Mouse (Mus musculus): Measurements from ENCODE around the gene Smad6.

Smad6 gene

GRCm38 (mm10) chr9:64021319-64021850 is 474 bp downstream of the Smad6 start:
- DNase-seq (ENCODE audit: low read depth), result no peak

- DNase-seq (ENCODE audit: low read depth), result no peak
Observed at GRCm38 (mm10) chr9:64020606-64021318, 1.1 kb downstream of the Smad6 start.

GRCm38 (mm10) chr9:64020171-64020605 is 1.7 kb downstream of the Smad6 start:
- no peak for DNase-seq (ENCODE audit: low read depth)

GRCm38 (mm10) chr9:64019036-64019886 is 2.6 kb downstream of the Smad6 start:
- no peak for DNase-seq (ENCODE audit: low read depth)

- no peak for DNase-seq (ENCODE audit: low read depth)
Observed at GRCm38 (mm10) chr9:64017861-64018793, 3.7 kb downstream of the Smad6 start.

- no peak for DNase-seq (ENCODE audit: low read depth)
Observed at GRCm38 (mm10) chr9:64016648-64017400, 5.0 kb downstream of the Smad6 start.

GRCm38 (mm10) chr9:64016092-64016491 is 5.8 kb downstream of the Smad6 start:
- DNase-seq (ENCODE audit: low read depth), result no peak

- DNase-seq (ENCODE audit: low read depth), result no peak
Observed at GRCm38 (mm10) chr9:64014801-64015200, 7.1 kb downstream of the Smad6 start.

GRCm38 (mm10) chr9:64011356-64011755 is 10.5 kb downstream of the Smad6 start:
- no peak for DNase-seq (ENCODE audit: low read depth)

GRCm38 (mm10) chr9:64002981-64003380 is 18.9 kb downstream of the Smad6 start:
- no peak for DNase-seq (ENCODE audit: low read depth)

GRCm38 (mm10) chr9:64001081-64001480 is 20.8 kb downstream of the Smad6 start:
- DNase-seq (ENCODE audit: low read depth), result no peak

- DNase-seq (ENCODE audit: low read depth), result no peak
Observed at GRCm38 (mm10) chr9:64000085-64000484, 21.8 kb downstream of the Smad6 start.

GRCm38 (mm10) chr9:63999194-63999593 is 22.7 kb downstream of the Smad6 start:
- no peak for DNase-seq (ENCODE audit: low read depth)

GRCm38 (mm10) chr9:63998026-63998425 is 23.8 kb downstream of the Smad6 start:
- DNase-seq (ENCODE audit: low read depth), result no peak

GRCm38 (mm10) chr9:63997439-63997838 is 24.4 kb downstream of the Smad6 start:
- no peak for DNase-seq (ENCODE audit: low read depth)

- no peak for DNase-seq (ENCODE audit: low read depth)
Observed at GRCm38 (mm10) chr9:63993256-63993655, 28.6 kb downstream of the Smad6 start.

GRCm38 (mm10) chr9:63992761-63993160 is 29.1 kb downstream of the Smad6 start:
- no peak for DNase-seq (ENCODE audit: low read depth)

GRCm38 (mm10) chr9:63991193-63991592 is 30.7 kb downstream of the Smad6 start:
- DNase-seq (ENCODE audit: low read depth), result no peak

GRCm38 (mm10) chr9:63989641-63990040 is 32.2 kb downstream of the Smad6 start:
- DNase-seq (ENCODE audit: low read depth), result no peak

- DNase-seq (ENCODE audit: low read depth), result peak; percentile 24
Observed at GRCm38 (mm10) chr9:63989214-63989613, 32.6 kb downstream of the Smad6 start.

GRCm38 (mm10) chr9:63985125-63985524 is 36.7 kb downstream of the Smad6 start:
- no peak for DNase-seq (ENCODE audit: low read depth)

Measured in c-Kit-positive CD71-negative TER-119-negative erythroid progenitor cells, embryonic 14.5 days (primary cell).